Mouse (Mus musculus): ENCODE measurements around the gene Ppp1r15a. TPM values are rescaled to one million over a fixed set of nuclear protein-coding genes. Genes with fewer than 3 reads are reported as not detected.

Gene Ppp1r15a
- polyA plus RNA-seq, 1 experiment = 119 TPM

GRCm38 (mm10) chr7:45560843-45561623 lies 35.0 kb upstream of the Ppp1r15a start:
- Histone ChIP-seq H3K36me3 (ENCODE audit: control insufficient read depth, insufficient read depth, low read length) (no peaks in the 10 kb centered on the region), H3K27me3 (ENCODE audit: control insufficient read depth, insufficient read depth, low read length) (no peaks in the 10 kb centered on the region), H3K27ac (ENCODE audit: insufficient read depth, low read length) (no peak overlapping the region), H3K4me3 (ENCODE audit: extremely low read depth, insufficient read depth, insufficient read length) (no peak overlapping the region), H3K4me1 (ENCODE audit: control insufficient read depth, insufficient read depth, insufficient read length) (0 out of 2 replicates have a peak, but pooled peaks cover 7% of the 10 kb centered on the region)
- DNase-seq (ENCODE audit: low read depth in 1 of 2, low spot score in 2 of 2) = peak; percentile 55 to 79
- TF ChIP-seq POLR2A (IDR thresholded peaks at IDR 0.05; ENCODE audit: low read depth, low read length) (no peak), CTCF (IDR thresholded peaks at IDR 0.05; ENCODE audit: extremely low read depth, insufficient read depth, insufficient read length, insufficient replicate concordance) (peak; percentile 82; the same call in 1 of the 2 replicates)
- 13% methylated on average over 17 of the region's 17 CpGs for WGBS

GRCm38 (mm10) chr7:45560241-45560640 lies 34.2 kb upstream of the Ppp1r15a start:
- Histone ChIP-seq H3K27me3 (ENCODE audit: control insufficient read depth, insufficient read depth, low read length) (no peaks in the 10 kb centered on the region), H3K4me1 (ENCODE audit: control insufficient read depth, insufficient read depth, insufficient read length) (0 out of 2 replicates have a peak, but pooled peaks cover 7% of the 10 kb centered on the region), H3K27ac (ENCODE audit: insufficient read depth, low read length) (no peak overlapping the region), H3K4me3 (ENCODE audit: extremely low read depth, insufficient read depth, insufficient read length) (no peak overlapping the region), H3K36me3 (ENCODE audit: control insufficient read depth, insufficient read depth, low read length) (no peaks in the 10 kb centered on the region)
- DNase-seq (ENCODE audit: low read depth in 1 of 2, low spot score in 2 of 2) = no peak
- TF ChIP-seq CTCF (IDR thresholded peaks at IDR 0.05; ENCODE audit: extremely low read depth, insufficient read depth, insufficient read length, insufficient replicate concordance) (no peak), POLR2A (IDR thresholded peaks at IDR 0.05; ENCODE audit: low read depth, low read length) (no peak)
- 54% methylated on average over 7 of the region's 7 CpGs for WGBS

- TF ChIP-seq CTCF (IDR thresholded peaks at IDR 0.05; ENCODE audit: extremely low read depth, insufficient read depth, insufficient read length, insufficient replicate concordance) (no peak), POLR2A (IDR thresholded peaks at IDR 0.05; ENCODE audit: low read depth, low read length) (no peak)
- Histone ChIP-seq H3K4me3 (ENCODE audit: extremely low read depth, insufficient read depth, insufficient read length) (no peak overlapping the region), H3K27me3 (ENCODE audit: control insufficient read depth, insufficient read depth, low read length) (no peaks in the 10 kb centered on the region), H3K27ac (ENCODE audit: insufficient read depth, low read length) (no peak overlapping the region), H3K36me3 (ENCODE audit: control insufficient read depth, insufficient read depth, low read length) (no peaks in the 10 kb centered on the region), H3K4me1 (ENCODE audit: control insufficient read depth, insufficient read depth, insufficient read length) (0 out of 2 replicates have a peak, but pooled peaks cover 7% of the 10 kb centered on the region)
- no peak for DNase-seq (ENCODE audit: low read depth in 1 of 2, low spot score in 2 of 2)
- 45% methylated on average over 6 of the region's 6 CpGs for WGBS
Measured at GRCm38 (mm10) chr7:45558907-45559306, 32.8 kb upstream of the Ppp1r15a start.

- TF ChIP-seq POLR2A (IDR thresholded peaks at IDR 0.05; ENCODE audit: low read depth, low read length) = no peak
- peak; percentile 86; the same call in 1 of the 2 replicates for TF ChIP-seq CTCF (IDR thresholded peaks at IDR 0.05; ENCODE audit: extremely low read depth, insufficient read depth, insufficient read length, insufficient replicate concordance)
- DNase-seq (ENCODE audit: low read depth in 1 of 2, low spot score in 2 of 2) = peak in 1 of 2 experiments; percentile 79
- Histone ChIP-seq H3K27me3 (ENCODE audit: control insufficient read depth, insufficient read depth, low read length) (no peaks in the 10 kb centered on the region), H3K4me3 (ENCODE audit: extremely low read depth, insufficient read depth, insufficient read length) (no peak overlapping the region), H3K36me3 (ENCODE audit: control insufficient read depth, insufficient read depth, low read length) (no peaks in the 10 kb centered on the region), H3K4me1 (ENCODE audit: control insufficient read depth, insufficient read depth, insufficient read length) (0 out of 2 replicates have a peak, but pooled peaks cover 5% of the 10 kb centered on the region), H3K27ac (ENCODE audit: insufficient read depth, low read length) (no peak overlapping the region)
- 31% methylated on average over 8 of the region's 8 CpGs for WGBS
Measured at GRCm38 (mm10) chr7:45555787-45556186, 29.7 kb upstream of the Ppp1r15a start.

GRCm38 (mm10) chr7:45554744-45555143 lies 28.7 kb upstream of the Ppp1r15a start, which contains the start of gene Hsd17b14:
Gene Hsd17b14 (plus strand): TSS chr7:45554893.
- DNase-seq (ENCODE audit: low read depth in 1 of 2, low spot score in 2 of 2) = no peak
- 84% methylated on average over 8 of the region's 8 CpGs for WGBS
- no peak within 1 kb of the TSS for H3K27ac ChIP-seq (ENCODE audit: insufficient read depth, low read length)
- H3K4me1 ChIP-seq (ENCODE audit: control insufficient read depth, insufficient read depth, insufficient read length) = no peaks in the 10 kb centered on the region
- H3K36me3 ChIP-seq (ENCODE audit: control insufficient read depth, insufficient read depth, low read length) = no peaks in the 10 kb centered on the region
- no peaks in the 10 kb centered on the region for H3K27me3 ChIP-seq (ENCODE audit: control insufficient read depth, insufficient read depth, low read length)
- no peak within 1 kb of the TSS for H3K4me3 ChIP-seq (ENCODE audit: extremely low read depth, insufficient read depth, insufficient read length)
- TF ChIP-seq CTCF (IDR thresholded peaks at IDR 0.05; ENCODE audit: extremely low read depth, insufficient read depth, insufficient read length, insufficient replicate concordance) = no peak
- TF ChIP-seq POLR2A (IDR thresholded peaks at IDR 0.05; ENCODE audit: low read depth, low read length) = no peak

- H3K4me1 ChIP-seq (ENCODE audit: control insufficient read depth, insufficient read depth, insufficient read length) = no peaks in the 10 kb centered on the region
- no peak for TF ChIP-seq CTCF (IDR thresholded peaks at IDR 0.05; ENCODE audit: extremely low read depth, insufficient read depth, insufficient read length, insufficient replicate concordance)
- TF ChIP-seq POLR2A (IDR thresholded peaks at IDR 0.05; ENCODE audit: low read depth, low read length) = no peak
- 90% methylated on average over 2 of the region's 2 CpGs for WGBS
- H3K27me3 ChIP-seq (ENCODE audit: control insufficient read depth, insufficient read depth, low read length) = no peaks in the 10 kb centered on the region
- H3K4me3 ChIP-seq (ENCODE audit: extremely low read depth, insufficient read depth, insufficient read length) = no peak overlapping the region
- H3K27ac ChIP-seq (ENCODE audit: insufficient read depth, low read length) = no peak overlapping the region
- no peak for DNase-seq (ENCODE audit: low read depth in 1 of 2, low spot score in 2 of 2)
- H3K36me3 ChIP-seq (ENCODE audit: control insufficient read depth, insufficient read depth, low read length) = no peaks in the 10 kb centered on the region
Measured at GRCm38 (mm10) chr7:45553990-45554389, 27.9 kb upstream of the Ppp1r15a start.

GRCm38 (mm10) chr7:45553519-45553918 lies 27.5 kb upstream of the Ppp1r15a start:
- WGBS = 85% methylated on average over 8 of the region's 8 CpGs
- TF ChIP-seq CTCF (IDR thresholded peaks at IDR 0.05; ENCODE audit: extremely low read depth, insufficient read depth, insufficient read length, insufficient replicate concordance) (no peak), POLR2A (IDR thresholded peaks at IDR 0.05; ENCODE audit: low read depth, low read length) (no peak)
- no peaks in the 10 kb centered on the region for H3K36me3 ChIP-seq (ENCODE audit: control insufficient read depth, insufficient read depth, low read length)
- H3K4me1 ChIP-seq (ENCODE audit: control insufficient read depth, insufficient read depth, insufficient read length) = no peaks in the 10 kb centered on the region
- no peak for DNase-seq (ENCODE audit: low read depth in 1 of 2, low spot score in 2 of 2)
- no peak overlapping the region for H3K27ac ChIP-seq (ENCODE audit: insufficient read depth, low read length)
- no peaks in the 10 kb centered on the region for H3K27me3 ChIP-seq (ENCODE audit: control insufficient read depth, insufficient read depth, low read length)
- no peak overlapping the region for H3K4me3 ChIP-seq (ENCODE audit: extremely low read depth, insufficient read depth, insufficient read length)
